In the genomic region with DNA sequence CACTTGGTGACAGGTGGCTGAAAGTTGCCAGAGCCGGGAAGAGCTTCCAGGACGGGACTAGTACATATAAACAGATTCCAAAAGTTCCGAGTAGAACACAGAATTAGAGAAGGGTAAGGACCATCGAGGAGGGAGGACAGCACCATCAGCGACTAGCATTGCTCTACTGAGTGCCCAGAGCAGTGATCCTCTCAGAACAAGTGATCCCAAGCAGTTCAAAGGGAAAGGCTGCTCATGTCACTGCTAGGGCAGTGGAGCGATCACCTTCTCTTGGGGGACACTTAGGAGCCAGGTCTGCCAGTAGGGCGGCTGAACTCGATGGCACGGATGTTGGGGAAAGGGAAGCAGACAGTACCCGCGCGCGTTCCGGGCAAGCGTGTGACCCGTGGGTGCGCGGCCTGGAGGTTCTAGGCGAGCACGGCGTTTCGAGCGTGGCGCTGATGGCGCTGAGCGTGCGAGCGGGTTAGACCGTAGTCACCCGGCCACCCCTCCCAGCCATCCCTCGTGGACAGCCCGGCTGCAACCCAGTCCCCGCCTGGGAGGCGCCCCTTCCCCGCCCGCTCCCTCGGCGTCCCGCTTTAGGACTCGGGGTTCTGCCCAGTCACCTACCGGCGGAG, we compare ENCODE assay signal across 8 mouse cellular contexts. TPM values are rescaled to one million over a fixed set of nuclear protein-coding genes. Genes with fewer than 3 reads are reported as not detected.
DNase-seq lines count a peak whose midpoint lies in the region; ATAC-seq and TF ChIP-seq lines count a peak whose summit lies in the region.

No protein-coding gene starts in this region.

- no peaks in the 10 kb centered on the region for H3K27me3 ChIP-seq in liver, adult 2 months (ENCODE audit: control insufficient read depth, insufficient read depth, low read length)
- no peaks in the 10 kb centered on the region for H3K27me3 ChIP-seq in embryonic facial prominence, embryonic 12.5 days
- no peaks in the 10 kb centered on the region for H3K27me3 ChIP-seq in intestine, postnatal 0 days (replicated peaks; ENCODE audit: control insufficient read depth, insufficient read depth, low read length)
- H3K27me3 ChIP-seq in neural tube, embryonic 14.5 days (ENCODE audit: control insufficient read depth, insufficient read depth, low read length), result no peaks in the 10 kb centered on the region

- under 1% methylated on average over 42 of the region's 42 CpGs for WGBS in liver, adult 2 months
- under 1% methylated on average over 38 of the region's 42 CpGs for WGBS in embryonic facial prominence, embryonic 12.5 days
- WGBS in intestine, postnatal 0 days, result under 1% methylated on average over 42 of the region's 42 CpGs
- WGBS in neural tube, embryonic 14.5 days, result under 1% methylated on average over 42 of the region's 42 CpGs

- H3K36me3 ChIP-seq in liver, adult 2 months (ENCODE audit: control insufficient read depth, insufficient read depth, low read length), result no peaks in the 10 kb centered on the region
- H3K36me3 ChIP-seq in embryonic facial prominence, embryonic 12.5 days, result no peaks in the 10 kb centered on the region
- no peaks in the 10 kb centered on the region for H3K36me3 ChIP-seq in intestine, postnatal 0 days (ENCODE audit: control insufficient read depth, insufficient read depth)
- no peaks in the 10 kb centered on the region for H3K36me3 ChIP-seq in neural tube, embryonic 14.5 days (ENCODE audit: control insufficient read depth, insufficient read depth, low read length)

- peak overlapping the region; percentile 79 for H3K4me2 ChIP-seq in embryonic facial prominence, embryonic 12.5 days (replicated peaks)
- peak overlapping the region; percentile 91 for H3K4me2 ChIP-seq in intestine, postnatal 0 days (replicated peaks; ENCODE audit: low read depth)
- H3K4me2 ChIP-seq in neural tube, embryonic 14.5 days (ENCODE audit: low read depth, low read length), result peak overlapping the region; percentile 87

- no peaks in the 10 kb centered on the region for H3K9me3 ChIP-seq in embryonic facial prominence, embryonic 12.5 days
- no peaks in the 10 kb centered on the region for H3K9me3 ChIP-seq in intestine, postnatal 0 days (ENCODE audit: control insufficient read depth)
- no peaks in the 10 kb centered on the region for H3K9me3 ChIP-seq in neural tube, embryonic 14.5 days (ENCODE audit: control insufficient read depth, low read length)

- peaks cover 10% of the 10 kb centered on the region for H3K4me1 ChIP-seq in liver, adult 2 months (ENCODE audit: control insufficient read depth, insufficient read depth, low read length)
- H3K4me1 ChIP-seq in embryonic facial prominence, embryonic 12.5 days, result peaks cover 40% of the 10 kb centered on the region
- H3K4me1 ChIP-seq in intestine, postnatal 0 days (replicated peaks; ENCODE audit: control insufficient read depth, insufficient read depth, low read length), result peaks cover 11% of the 10 kb centered on the region; the same call in 1 of the 2 replicates
- peaks cover 32% of the 10 kb centered on the region for H3K4me1 ChIP-seq in neural tube, embryonic 14.5 days (ENCODE audit: control insufficient read depth, insufficient read depth, low read length)

- peak overlapping the region; percentile 62 for H3K9ac ChIP-seq in liver, adult 2 months (ENCODE audit: low read depth, low read length)
- H3K9ac ChIP-seq in embryonic facial prominence, embryonic 12.5 days, result peak overlapping the region; percentile 58
- peak overlapping the region; percentile 75 for H3K9ac ChIP-seq in intestine, postnatal 0 days (ENCODE audit: low read depth, low read length)
- H3K9ac ChIP-seq in neural tube, embryonic 14.5 days (replicated peaks; ENCODE audit: low read depth, low read length), result peak overlapping the region; percentile 76

- peak; percentile 90; the same call in 1 of the 2 replicates for TF ChIP-seq POLR2A in liver, adult 2 months (IDR thresholded peaks at IDR 0.05; ENCODE audit: extremely low read depth, insufficient read depth, low read length)

- DNase-seq in liver, adult 2 months (ENCODE audit: extremely low read depth, low read depth, low spot score), result peak; percentile 46
- no peak for DNase-seq in liver
- no peak for DNase-seq in frontal cortex, postnatal 36 days (ENCODE audit: low spot score in 2 of 2)
- DNase-seq in cerebellum, postnatal 10 days, result no peak
- DNase-seq in right cerebral cortex, adult 18-20 months, result no peak

- ATAC-seq in embryonic facial prominence, embryonic 12.5 days (ENCODE audit: insufficient number of reproducible peaks, insufficient read depth, low FRiP score, low TSS enrichment), result no peak; the same call in 1 of the 2 replicates
- peak; percentile 65 for ATAC-seq in intestine, postnatal 0 days
- ATAC-seq in neural tube, embryonic 14.5 days (ENCODE audit: low read depth), result peak; percentile 10

- H3K4me3 ChIP-seq in liver, adult 2 months (ENCODE audit: insufficient read depth, low read depth, low read length), result peak overlapping the region; percentile 56
- peak overlapping the region; percentile 55 for H3K4me3 ChIP-seq in embryonic facial prominence, embryonic 12.5 days
- H3K4me3 ChIP-seq in intestine, postnatal 0 days (ENCODE audit: low read depth, low read length), result peak overlapping the region; percentile 70
- H3K4me3 ChIP-seq in neural tube, embryonic 14.5 days (ENCODE audit: low read depth, low read length), result peak overlapping the region; percentile 66

- H3K79me2 ChIP-seq in liver, adult 2 months (ENCODE audit: control insufficient read depth, insufficient read depth, low read length), result peaks cover 4% of the 10 kb centered on the region; the same call in 1 of the 2 replicates

- TF ChIP-seq CTCF in liver, adult 2 months (IDR thresholded peaks at IDR 0.05; ENCODE audit: low read depth, low read length), result no peak
- TF ChIP-seq CTCF in intestine, postnatal 0 days (IDR thresholded peaks at IDR 0.05; ENCODE audit: low read depth), result no peak; the same call in 1 of the 2 replicates

- H3K27ac ChIP-seq in liver, adult 2 months (replicated peaks; ENCODE audit: insufficient read depth, low read depth, low read length), result peak overlapping the region; percentile 3; the same call in 1 of the 2 replicates
- peak overlapping the region; percentile 38 for H3K27ac ChIP-seq in embryonic facial prominence, embryonic 12.5 days
- peak overlapping the region; percentile 73 for H3K27ac ChIP-seq in intestine, postnatal 0 days (ENCODE audit: low read depth, low read length)
- H3K27ac ChIP-seq in neural tube, embryonic 14.5 days (ENCODE audit: low read depth, low read length), result peak overlapping the region; percentile 84

RNA-seq across cellular contexts. Expression of gene Map3k14, which starts 0.4 kb away (rescaled TPM):
- total RNA-seq in liver, adult 2 months (2014; rRNA removed), result 1.4 and 2.2 TPM in 2 replicates
- polyA plus RNA-seq in liver, adult 2 months (2012; rRNA removed), result 2.0 and 2.1 TPM in 2 replicates
- polyA plus RNA-seq in embryonic facial prominence, embryonic 12.5 days (2016; fragmentation: Nextera tagmentation; extraction: Ambion mirVana), result 4.7 and 5.2 TPM in 2 replicates
- 1.6 TPM in 2 replicates for polyA plus RNA-seq in intestine, postnatal 0 days (2015; fragmentation: Nextera tagmentation; extraction: Ambion mirVana)
- 3.0 and 4.1 TPM in 2 replicates for polyA plus RNA-seq in neural tube, embryonic 14.5 days (2014; fragmentation: Nextera tagmentation; extraction: Ambion mirVana)

RNA-seq across cellular contexts. Expression of gene Spata32, which starts 48.6 kb away (rescaled TPM):
- total RNA-seq in liver, adult 2 months (2014; rRNA removed), result not detected in 2 replicates
- polyA plus RNA-seq in liver, adult 2 months (2012; rRNA removed), result not detected in 2 replicates
- not detected in 2 replicates for polyA plus RNA-seq in embryonic facial prominence, embryonic 12.5 days (2016; fragmentation: Nextera tagmentation; extraction: Ambion mirVana)
- not detected in 2 replicates for polyA plus RNA-seq in intestine, postnatal 0 days (2015; fragmentation: Nextera tagmentation; extraction: Ambion mirVana)
- 0.32 and 0.92 TPM in 2 replicates for polyA plus RNA-seq in neural tube, embryonic 14.5 days (2014; fragmentation: Nextera tagmentation; extraction: Ambion mirVana)

RNA-seq across cellular contexts. Expression of gene 1700023F06Rik, which starts 58.5 kb away (rescaled TPM):
- not detected in 2 replicates for total RNA-seq in liver, adult 2 months (2014; rRNA removed)
- polyA plus RNA-seq in liver, adult 2 months (2012; rRNA removed), result not detected in 2 replicates
- 0.95 and 1.1 TPM in 2 replicates for polyA plus RNA-seq in embryonic facial prominence, embryonic 12.5 days (2016; fragmentation: Nextera tagmentation; extraction: Ambion mirVana)
- 0.35 and 0.77 TPM in 2 replicates for polyA plus RNA-seq in intestine, postnatal 0 days (2015; fragmentation: Nextera tagmentation; extraction: Ambion mirVana)
- 1.4 and 2.4 TPM in 2 replicates for polyA plus RNA-seq in neural tube, embryonic 14.5 days (2014; fragmentation: Nextera tagmentation; extraction: Ambion mirVana)

Comparison
In these comparisons a context has a peak if more than half of its experiments do, and no peak if none do; other contexts are left out.
1. H3K27ac ChIP-seq: peak in every context shown above with its lines; median percentile 84 in neural tube, embryonic 14.5 days; 73 in intestine, postnatal 0 days; 38 in embryonic facial prominence, embryonic 12.5 days; 3 in liver, adult 2 months.